Mouse (Mus musculus) limb, embryonic 14.5 days (tissue): ENCODE measurements around the gene Tfam. TPM values are rescaled to one million over a fixed set of nuclear protein-coding genes. Genes with fewer than 3 reads are reported as not detected.

Source experiments
- ATAC-seq: fragments of 200-750 bp; cut with Nextera tagmentation; 2 replicates; pipeline ENCODE4 v1.8.0; 2017; ENCODE audit warnings: low read depth, moderate number of reproducible peaks, moderate TSS enrichment; ENCODE audit not compliant: low FRiP score
- DNase-seq: peaks from one replicate; pipeline ENCODE4 v3.0.0-alpha.2; 2015; ENCODE audit warnings: low spot score
- H3K27ac ChIP-seq: fragments of 300-500 bp; sonication (generic); replicated peaks from 2 replicates; pipeline ENCODE4 v1.5.1; 2014; ENCODE audit warnings: low read depth, mild to moderate bottlenecking, low read length, moderate library complexity, mixed read lengths
- H3K27me3 ChIP-seq: fragments of 300-500 bp; sonication (generic); 2 replicates; pipeline ENCODE4 v1.6.1; 2014; ENCODE audit warnings: low read length, mixed read lengths; ENCODE audit not compliant: control insufficient read depth, insufficient read depth
- H3K36me3 ChIP-seq: fragments of 300-500 bp; sonication (generic); 2 replicates; pipeline ENCODE4 v1.6.1; 2014; ENCODE audit warnings: mild to moderate bottlenecking, low read length, moderate library complexity, mixed read lengths; ENCODE audit not compliant: control insufficient read depth, insufficient read depth
- H3K4me1 ChIP-seq: fragments of 300-500 bp; sonication (generic); 2 replicates; pipeline ENCODE4 v1.6.1; 2014; ENCODE audit warnings: antibody characterized with exemption, low read length, mixed read lengths; ENCODE audit not compliant: control insufficient read depth, insufficient read depth
- H3K4me2 ChIP-seq: fragments of 300-500 bp; sonication (generic); replicated peaks from 2 replicates; pipeline ENCODE4 v1.6.1; 2014; ENCODE audit warnings: low read depth, mild to moderate bottlenecking, low read length, moderate library complexity; ENCODE audit not compliant: severe bottlenecking
- H3K4me3 ChIP-seq: fragments of 300-500 bp; sonication (generic); replicated peaks from 2 replicates; pipeline ENCODE4 v1.5.1; 2014; ENCODE audit warnings: low read length
- H3K9ac ChIP-seq: fragments of 300-500 bp; sonication (generic); 2 replicates; pipeline ENCODE4 v1.6.1; 2014; ENCODE audit warnings: mild to moderate bottlenecking, low read depth, low read length, moderate library complexity; ENCODE audit not compliant: severe bottlenecking
- H3K9me3 ChIP-seq: fragments of 300-500 bp; sonication (generic); 2 replicates; pipeline ENCODE4 v1.6.1; 2016; ENCODE audit warnings: low read length; ENCODE audit not compliant: control insufficient read depth
- POLR2A ChIP-seq: fragments of 200-500 bp; IDR thresholded peaks from 2 replicates; pipeline ENCODE4 v1.8.0; 2012; ENCODE audit warnings: inconsistent platforms, mild to moderate bottlenecking, moderate library complexity, borderline replicate concordance; ENCODE audit not compliant: insufficient read depth, insufficient read length; ENCODE audit errors: extremely low read depth
- WGBS: fragments of 180-500 bp; shearing (Covaris S2); extraction: QIAGEN DNeasy Blood & Tissue Kit; methylation state at CpG from one replicate; pipeline ENCODE4 v1.1.7; 2014; 5-methylcytosine and 5-hydroxymethylcytosine counted together
- polyA plus RNA-seq, 2 experiments: library from polyadenylated mRNA; depleted of rRNA in 1 of 2; stranded (reverse) in 1 of 2; unstranded in 1 of 2; fragments of >200 nt; fragmentation: Nextera tagmentation in 1 of 2; extraction: Ambion mirVana in 1 of 2; gene quantifications; 2 replicates each; pipeline versions ENCODE4 v1.2.1 to v1.2.3; 2012 to 2014

The Tfam gene
- polyA plus RNA-seq, 2 experiments, result 28.4 to 58.7 TPM

GRCm38 (mm10) chr10:71267973-71268372, 29.9 kb upstream of the Tfam start:
- WGBS, result 83% methylated on average over 2 of the region's 2 CpGs
- no peak overlapping the region for H3K4me3 ChIP-seq
- H3K9ac ChIP-seq, result no peak overlapping the region
- H3K4me1 ChIP-seq, result peaks cover under 1% of the 10 kb centered on the region; the same call in 1 of the 2 replicates
- TF ChIP-seq POLR2A, result no peak
- H3K9me3 ChIP-seq, result no peaks in the 10 kb centered on the region
- no peaks in the 10 kb centered on the region for H3K36me3 ChIP-seq
- H3K27ac ChIP-seq, result no peak overlapping the region
- H3K27me3 ChIP-seq, result no peaks in the 10 kb centered on the region
- H3K4me2 ChIP-seq, result no peak overlapping the region
- ATAC-seq (no peak), DNase-seq (no peak)

DNA sequence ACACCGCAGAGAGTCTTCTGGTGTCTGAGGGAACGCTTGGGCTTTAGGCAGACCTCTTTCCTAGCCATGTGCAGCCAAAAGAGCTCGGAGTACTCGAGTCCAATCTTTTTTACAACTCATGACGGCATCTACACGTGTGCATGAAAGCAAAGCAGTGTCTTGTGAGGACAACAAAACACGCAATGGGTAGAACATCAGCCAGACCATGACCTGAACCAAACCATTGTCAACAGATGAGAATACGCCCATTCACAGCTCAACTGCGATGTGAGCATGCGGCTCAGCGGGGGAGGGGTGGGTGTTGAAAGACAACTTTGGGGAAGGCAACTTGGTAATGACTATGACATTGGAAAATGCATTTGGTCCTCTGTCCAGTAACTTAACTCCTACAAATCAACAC, 29.4 kb upstream of the Tfam start:
- H3K4me2 ChIP-seq, result no peak overlapping the region
- ATAC-seq, result no peak
- H3K27me3 ChIP-seq, result no peaks in the 10 kb centered on the region
- no peak overlapping the region for H3K4me3 ChIP-seq
- no peak for DNase-seq
- peaks cover 3% of the 10 kb centered on the region; the same call in 1 of the 2 replicates for H3K4me1 ChIP-seq
- no peak overlapping the region for H3K27ac ChIP-seq
- WGBS, result 79% methylated on average over 11 of the region's 11 CpGs
- no peak overlapping the region for H3K9ac ChIP-seq
- H3K9me3 ChIP-seq, result no peaks in the 10 kb centered on the region
- no peaks in the 10 kb centered on the region for H3K36me3 ChIP-seq
- TF ChIP-seq POLR2A, result no peak

DNA sequence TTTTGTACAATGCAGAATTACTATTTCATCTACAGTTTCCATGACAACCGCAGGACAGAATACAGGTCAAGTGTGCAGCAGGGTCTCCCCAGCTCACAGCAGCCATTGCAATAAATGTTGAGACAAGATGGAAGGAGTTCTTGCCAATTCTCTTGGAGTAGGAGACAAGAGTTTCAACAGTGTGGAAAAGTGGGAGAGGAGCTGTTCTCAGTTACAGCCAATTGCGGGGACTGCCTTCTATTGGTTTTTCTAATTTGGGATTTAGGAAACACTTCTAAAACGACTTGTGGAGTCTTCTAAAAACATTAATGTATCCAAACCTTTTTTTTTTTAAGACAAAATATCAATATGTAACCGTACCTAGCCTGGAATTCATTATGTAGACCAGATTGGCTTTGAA, 27.0 kb upstream of the Tfam start:
- Histone ChIP-seq H3K9ac (no peak overlapping the region), H3K9me3 (no peaks in the 10 kb centered on the region)
- no peak for ATAC-seq

DNA sequence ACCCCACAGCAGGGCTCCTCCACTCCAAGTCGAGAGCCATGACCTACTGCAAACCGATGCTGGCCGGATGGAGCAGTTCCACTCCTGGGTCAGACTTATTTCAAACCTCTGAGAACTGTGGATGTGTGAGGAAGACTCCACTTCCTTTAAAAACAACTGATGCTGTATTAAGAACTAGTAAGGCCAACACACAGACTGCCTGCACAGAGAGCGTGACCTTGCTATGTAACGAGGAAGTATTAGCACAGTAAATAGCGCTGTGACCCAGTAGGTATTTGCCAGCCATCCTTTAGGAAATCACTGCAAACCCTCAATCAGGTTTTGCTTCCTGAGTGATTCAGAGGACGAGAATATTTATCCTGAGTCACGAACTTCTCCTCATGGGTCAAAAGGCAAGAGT, 23.6 kb upstream of the Tfam start:
- H3K4me3 ChIP-seq, result no peak overlapping the region
- H3K36me3 ChIP-seq, result peaks cover 36% of the 10 kb centered on the region
- H3K9me3 ChIP-seq, result no peaks in the 10 kb centered on the region
- peaks cover 9% of the 10 kb centered on the region; the same call in 1 of the 2 replicates for H3K4me1 ChIP-seq
- 76% methylated on average over 8 of the region's 8 CpGs for WGBS
- no peak overlapping the region for H3K27ac ChIP-seq
- DNase-seq (no peak), ATAC-seq (no peak)
- H3K9ac ChIP-seq, result no peak overlapping the region
- no peak for TF ChIP-seq POLR2A
- H3K27me3 ChIP-seq, result no peaks in the 10 kb centered on the region
- no peak overlapping the region for H3K4me2 ChIP-seq

More for the DNA sequence above, 27.0 kb upstream of the Tfam start:
- no peak overlapping the region for H3K27ac ChIP-seq
- H3K4me3 ChIP-seq, result no peak overlapping the region
- no peak for DNase-seq
- H3K4me2 ChIP-seq, result no peak overlapping the region
- peaks cover 15% of the 10 kb centered on the region for H3K36me3 ChIP-seq
- H3K4me1 ChIP-seq, result peaks cover 9% of the 10 kb centered on the region; the same call in 1 of the 2 replicates
- 76% methylated on average over 4 of the region's 4 CpGs for WGBS
- H3K27me3 ChIP-seq, result no peaks in the 10 kb centered on the region
- TF ChIP-seq POLR2A, result no peak

DNA sequence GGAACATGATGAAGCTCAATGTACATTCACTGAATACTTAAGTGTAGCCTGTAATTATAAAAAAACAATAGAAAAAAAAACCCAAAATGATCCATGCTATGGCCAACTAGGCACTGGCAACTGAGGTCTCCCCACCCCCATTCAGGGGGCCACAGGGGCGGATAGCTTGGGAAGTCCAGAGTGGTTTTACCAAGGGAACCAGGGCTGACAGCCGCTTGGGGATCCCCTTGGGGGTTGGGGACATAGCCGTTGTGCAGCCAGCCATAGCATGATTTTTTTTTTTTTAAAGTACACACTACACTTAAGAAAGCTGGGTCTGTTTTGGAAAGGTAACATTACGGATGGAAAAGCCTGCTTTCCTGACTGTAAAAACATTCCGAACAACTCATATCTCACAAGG, 20.9 kb upstream of the Tfam start:
- H3K4me1 ChIP-seq, result peaks cover 9% of the 10 kb centered on the region; the same call in 1 of the 2 replicates
- H3K9me3 ChIP-seq, result no peaks in the 10 kb centered on the region
- no peak overlapping the region for H3K27ac ChIP-seq
- no peak for ATAC-seq
- TF ChIP-seq POLR2A, result no peak
- H3K4me3 ChIP-seq, result no peak overlapping the region
- 65% methylated on average over 5 of the region's 5 CpGs for WGBS
- peaks cover 54% of the 10 kb centered on the region for H3K36me3 ChIP-seq
- no peak for DNase-seq
- no peak overlapping the region for H3K9ac ChIP-seq
- no peaks in the 10 kb centered on the region for H3K27me3 ChIP-seq
- H3K4me2 ChIP-seq, result no peak overlapping the region

- DNase-seq (no peak), ATAC-seq (no peak)
- H3K4me3 ChIP-seq, result no peak overlapping the region
- no peak overlapping the region for H3K27ac ChIP-seq
- H3K9me3 ChIP-seq, result no peaks in the 10 kb centered on the region
- no peak overlapping the region for H3K4me2 ChIP-seq
- TF ChIP-seq POLR2A, result no peak
- H3K9ac ChIP-seq, result no peak overlapping the region
- no peaks in the 10 kb centered on the region for H3K27me3 ChIP-seq
- WGBS, result 68% methylated on average over 8 of the region's 8 CpGs
- peaks cover 9% of the 10 kb centered on the region; the same call in 1 of the 2 replicates for H3K4me1 ChIP-seq
- peaks cover 54% of the 10 kb centered on the region for H3K36me3 ChIP-seq
These were observed 20.4 kb upstream of the Tfam start for GRCm38 (mm10) chr10:71258516-71258915.
